Comparison of ENCODE assay signal across 13 mouse cellular contexts in genomic region chr10:22303736-22304135, GRCm38 (mm10). TPM values are rescaled to one million over a fixed set of nuclear protein-coding genes. Genes with fewer than 3 reads are reported as not detected.
"Had no signal": no experiment of that assay in that cellular context is flagged by ENCODE, and none has a peak within 500 bp of the region (broad histone marks: within the 10 kb centered on the region; RNA-seq: fewer than 3 reads in every experiment).

No protein-coding gene starts in this region.

- H3K4me1 ChIP-seq: kidney, embryonic 15.5 days; limb, embryonic 10.5 days; liver, embryonic 13.5 days; lung, embryonic 15.5 days; midbrain, embryonic 12.5 days had no signal

- H3K4me3 ChIP-seq: kidney, embryonic 15.5 days; left cerebral cortex, adult 2 months; limb, embryonic 10.5 days; liver, embryonic 13.5 days; lung, embryonic 15.5 days; midbrain, embryonic 12.5 days had no signal

- DNase-seq: kidney, adult 2 months; kidney, postnatal 14 days; liver, embryonic 13.5 days; liver, postnatal 0 days; right cerebral cortex, postnatal 14 days had no signal

- ATAC-seq: intestine, embryonic 16.5 days; liver, postnatal 0 days; midbrain, embryonic 16.5 days had no signal

- H3K27me3 ChIP-seq: kidney, embryonic 15.5 days; liver, embryonic 13.5 days; lung, embryonic 15.5 days; midbrain, embryonic 12.5 days had no signal

- H3K27ac ChIP-seq: kidney, embryonic 15.5 days; left cerebral cortex, adult 2 months; limb, embryonic 10.5 days; liver, embryonic 13.5 days; lung, embryonic 15.5 days; midbrain, embryonic 12.5 days; stomach, postnatal 0 days had no signal

- H3K9ac ChIP-seq: kidney, embryonic 15.5 days; liver, embryonic 13.5 days; liver, postnatal 0 days; lung, embryonic 15.5 days; midbrain, embryonic 12.5 days had no signal

- H3K4me2 ChIP-seq: kidney, embryonic 15.5 days; liver, embryonic 13.5 days; lung, embryonic 15.5 days; midbrain, embryonic 12.5 days had no signal

- H3K9me3 ChIP-seq: kidney, embryonic 15.5 days; limb, embryonic 10.5 days; liver, embryonic 13.5 days; lung, embryonic 15.5 days; midbrain, embryonic 12.5 days had no signal

- H3K36me3 ChIP-seq: kidney, embryonic 15.5 days; limb, embryonic 10.5 days; liver, embryonic 13.5 days; lung, embryonic 15.5 days; midbrain, embryonic 12.5 days had no signal

RNA-seq across cellular contexts. Expression of gene Raet1d, which starts 56.6 kb away (rescaled TPM):
- polyA plus RNA-seq: kidney, adult 2 months had no signal
